Mouse (Mus musculus) adrenal gland, postnatal 25 days (tissue): ENCODE measurements around the gene Prkch. TPM values are rescaled to one million over a fixed set of nuclear protein-coding genes. Genes with fewer than 3 reads are reported as not detected.
A peak's percentile ranks its signal among the peaks of the same experiment; 100 is the strongest.

ENCODE experiments used
- DNase-seq: peaks from one replicate; pipeline ENCODE4 v3.0.0; 2021; ENCODE audit warnings: mixed read lengths
- total RNA-seq: library from RNA; stranded (reverse); gene quantifications from 2 replicates; pipeline ENCODE4 v1.2.3, GENCODE M21; 2021

The Prkch gene
- total RNA-seq, 1 experiment from 2014 or later, result 15.2 TPM

GRCm38 (mm10) chr12:73583318-73583717 lies 1.3 kb upstream of the Prkch start:
- no peak for DNase-seq

- DNase-seq, result no peak
These were observed 585 bp upstream of the Prkch start for GRCm38 (mm10) chr12:73583813-73584609.

GRCm38 (mm10) chr12:73585241-73585801 lies 725 bp downstream of the Prkch start:
- DNase-seq, result no peak

DNA sequence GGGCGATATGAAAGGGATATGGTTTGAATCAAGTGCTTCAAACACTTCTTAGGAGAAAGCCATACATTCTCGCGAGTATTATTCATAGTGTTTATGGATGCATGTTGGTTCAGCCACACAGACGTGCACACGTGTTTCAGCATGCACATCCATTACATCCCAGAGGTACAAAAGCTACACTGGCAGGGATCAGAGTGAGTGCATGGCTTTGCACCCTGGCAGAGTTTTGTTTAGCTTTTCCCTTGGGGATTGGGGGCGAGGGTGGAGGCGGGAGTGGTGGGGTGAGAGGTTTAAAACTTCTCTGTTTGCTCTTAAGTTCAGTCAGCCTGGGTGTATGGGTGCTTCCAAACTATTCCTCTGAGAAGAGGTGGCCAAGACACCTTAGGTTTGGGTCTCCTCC lies 1.3 kb downstream of the Prkch start:
- DNase-seq, result no peak

DNA sequence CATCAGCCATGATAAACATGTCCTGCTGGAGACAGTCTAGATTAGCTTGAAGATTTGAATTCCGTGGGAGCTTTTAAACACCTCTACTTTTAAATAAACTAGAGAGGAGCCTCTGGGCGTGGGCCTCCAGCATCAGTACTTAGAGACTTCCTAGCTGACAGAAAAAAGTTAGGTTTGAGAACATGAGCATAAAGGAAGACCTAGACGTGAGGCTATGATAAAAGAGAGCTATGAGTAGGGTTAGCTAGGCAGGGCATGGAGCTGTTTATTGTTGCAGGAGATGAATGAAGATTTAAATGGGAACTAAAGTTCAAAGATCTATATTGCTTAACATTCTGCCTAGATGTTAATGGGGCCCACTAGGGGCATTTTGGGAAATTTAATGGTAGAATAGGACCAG lies 2.7 kb downstream of the Prkch start:
- DNase-seq, result no peak

- DNase-seq, result no peak
These were observed 6.2 kb downstream of the Prkch start for GRCm38 (mm10) chr12:73590627-73591276.

DNA sequence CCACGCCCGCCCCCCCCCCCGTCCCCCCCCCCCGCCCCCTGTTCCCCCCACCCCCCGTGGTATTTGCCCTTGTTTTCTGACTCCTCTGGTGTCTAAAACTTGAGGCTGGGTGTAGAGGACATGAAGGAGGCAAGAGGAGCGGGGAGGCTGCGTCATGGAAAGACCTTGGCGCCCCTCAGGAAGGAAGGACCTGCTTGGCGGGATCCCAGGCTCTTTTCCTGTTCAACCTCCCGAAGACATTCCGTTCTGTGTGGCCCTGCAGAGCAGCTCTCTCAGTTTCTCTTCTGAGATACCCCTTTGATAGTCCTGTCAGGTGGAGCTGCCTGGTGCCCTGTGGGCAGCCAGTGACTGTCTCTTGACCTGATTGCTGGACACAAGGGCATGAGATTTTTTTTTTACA lies 7.0 kb downstream of the Prkch start:
- DNase-seq, result peak; percentile 54

- no peak for DNase-seq
These were observed 8.6 kb downstream of the Prkch start for GRCm38 (mm10) chr12:73593021-73593798.

- DNase-seq, result no peak
These were observed 9.7 kb downstream of the Prkch start for GRCm38 (mm10) chr12:73594177-73594745.

GRCm38 (mm10) chr12:73595226-73595625 lies 10.6 kb downstream of the Prkch start:
- no peak for DNase-seq

- DNase-seq, result peak; percentile 34
These were observed 13.6 kb downstream of the Prkch start for GRCm38 (mm10) chr12:73598241-73598640.

- no peak for DNase-seq
These were observed 15.9 kb downstream of the Prkch start for GRCm38 (mm10) chr12:73600457-73600856.

GRCm38 (mm10) chr12:73602974-73603373 lies 18.4 kb downstream of the Prkch start:
- no peak for DNase-seq

GRCm38 (mm10) chr12:73603653-73604052 lies 19.1 kb downstream of the Prkch start:
- DNase-seq, result no peak

- DNase-seq, result no peak
These were observed 20.2 kb downstream of the Prkch start for GRCm38 (mm10) chr12:73604762-73605161.

- DNase-seq, result no peak
These were observed 20.6 kb downstream of the Prkch start for GRCm38 (mm10) chr12:73605174-73605573.

- no peak for DNase-seq
These were observed 22.9 kb downstream of the Prkch start for GRCm38 (mm10) chr12:73607381-73608064.

- no peak for DNase-seq
These were observed 23.4 kb downstream of the Prkch start for GRCm38 (mm10) chr12:73608065-73608397.

GRCm38 (mm10) chr12:73609262-73609661 lies 24.7 kb downstream of the Prkch start:
- no peak for DNase-seq

GRCm38 (mm10) chr12:73609676-73610545 lies 25.3 kb downstream of the Prkch start:
- no peak for DNase-seq
